Mouse (Mus musculus): Measurements from ENCODE around the gene Ston2.

Gene Ston2

GRCm38 (mm10) chr12:91707807-91708206, 80.4 kb downstream of the Ston2 start:
- no peak for DNase-seq (ENCODE audit: low read depth, low spot score)

- no peak for DNase-seq (ENCODE audit: low read depth, low spot score)
Measured at GRCm38 (mm10) chr12:91703533-91703932, 84.7 kb downstream of the Ston2 start.

- DNase-seq (ENCODE audit: low read depth, low spot score): no peak
Measured at GRCm38 (mm10) chr12:91702829-91703228, 85.4 kb downstream of the Ston2 start.

- no peak for DNase-seq (ENCODE audit: low read depth, low spot score)
Measured at GRCm38 (mm10) chr12:91699451-91700141, 88.6 kb downstream of the Ston2 start.

GRCm38 (mm10) chr12:91696231-91696630, 92.0 kb downstream of the Ston2 start:
- DNase-seq (ENCODE audit: low read depth, low spot score): no peak

- no peak for DNase-seq (ENCODE audit: low read depth, low spot score)
Measured at GRCm38 (mm10) chr12:91695761-91696160, 92.4 kb downstream of the Ston2 start.

- DNase-seq (ENCODE audit: low read depth, low spot score): no peak
Measured at GRCm38 (mm10) chr12:91694748-91695147, 93.4 kb downstream of the Ston2 start.

- no peak for DNase-seq (ENCODE audit: low read depth, low spot score)
Measured at GRCm38 (mm10) chr12:91693566-91693965, 94.6 kb downstream of the Ston2 start.

GRCm38 (mm10) chr12:91692991-91693390, 95.2 kb downstream of the Ston2 start:
- DNase-seq (ENCODE audit: low read depth, low spot score): no peak

GRCm38 (mm10) chr12:91685674-91686290, 102.4 kb downstream of the Ston2 start:
- no peak for DNase-seq (ENCODE audit: low read depth, low spot score)

GRCm38 (mm10) chr12:91684840-91685415, 103.3 kb downstream of the Ston2 start:
- no peak for DNase-seq (ENCODE audit: low read depth, low spot score)

- DNase-seq (ENCODE audit: low read depth, low spot score): no peak
Measured at GRCm38 (mm10) chr12:91684101-91684839, 103.9 kb downstream of the Ston2 start.

GRCm38 (mm10) chr12:91683549-91684100, 104.6 kb downstream of the Ston2 start:
- DNase-seq (ENCODE audit: low read depth, low spot score): no peak

GRCm38 (mm10) chr12:91683096-91683495, 105.1 kb downstream of the Ston2 start:
- no peak for DNase-seq (ENCODE audit: low read depth, low spot score)

GRCm38 (mm10) chr12:91679320-91680064, 108.7 kb downstream of the Ston2 start:
- peak; percentile 17 for DNase-seq (ENCODE audit: low read depth, low spot score)

- DNase-seq (ENCODE audit: low read depth, low spot score): no peak
Measured at GRCm38 (mm10) chr12:91675937-91676336, 112.2 kb downstream of the Ston2 start.

- DNase-seq (ENCODE audit: low read depth, low spot score): no peak
Measured at GRCm38 (mm10) chr12:91673141-91673540, 115.0 kb downstream of the Ston2 start.

GRCm38 (mm10) chr12:91672528-91672927, 115.7 kb downstream of the Ston2 start:
- peak; percentile 27 for DNase-seq (ENCODE audit: low read depth, low spot score)

- no peak for DNase-seq (ENCODE audit: low read depth, low spot score)
Measured at GRCm38 (mm10) chr12:91668529-91669245, 119.5 kb downstream of the Ston2 start.

- DNase-seq (ENCODE audit: low read depth, low spot score): no peak
Measured at GRCm38 (mm10) chr12:91667741-91668140, 120.4 kb downstream of the Ston2 start.

GRCm38 (mm10) chr12:91666607-91667006, 121.6 kb downstream of the Ston2 start:
- no peak for DNase-seq (ENCODE audit: low read depth, low spot score)

Data from telencephalon, adult 2 months (tissue).